Mouse (Mus musculus) neutrophil, adult 59 days (primary cell): Measurements from ENCODE around the gene Vmn1r117. TPM values are rescaled to one million over a fixed set of nuclear protein-coding genes. Genes with fewer than 3 reads are reported as not detected.

Experiments used
- total RNA-seq, 2 experiments: library from RNA; stranded (reverse); gene quantifications; 1 replicate in 1 of 2; 2 replicates in 1 of 2; pipeline ENCODE4 v1.2.4; 2023

Gene Vmn1r117
- not detected for total RNA-seq

DNA sequence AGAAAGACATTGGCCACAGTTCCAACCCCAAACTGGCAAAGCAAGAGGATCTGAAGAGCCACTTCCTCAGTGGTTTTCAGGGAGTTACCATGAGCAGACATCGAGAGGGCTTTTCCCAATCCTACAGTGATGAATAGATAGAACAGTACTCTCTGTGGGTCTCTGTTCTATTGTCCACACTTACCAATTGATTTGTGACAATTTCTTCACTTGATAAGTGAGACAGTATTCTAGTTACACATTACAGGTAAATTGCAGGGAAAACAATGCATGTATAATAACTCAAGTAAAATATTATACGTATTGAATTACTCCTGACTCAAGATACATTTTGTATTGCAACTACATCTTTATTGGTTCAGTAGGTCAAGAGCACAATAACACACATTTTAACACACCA lies at the start of gene Vmn1r117:
TSS of gene Vmn1r117 (minus strand) at position 101 of the 400 bp plus-strand sequence.

DNA sequence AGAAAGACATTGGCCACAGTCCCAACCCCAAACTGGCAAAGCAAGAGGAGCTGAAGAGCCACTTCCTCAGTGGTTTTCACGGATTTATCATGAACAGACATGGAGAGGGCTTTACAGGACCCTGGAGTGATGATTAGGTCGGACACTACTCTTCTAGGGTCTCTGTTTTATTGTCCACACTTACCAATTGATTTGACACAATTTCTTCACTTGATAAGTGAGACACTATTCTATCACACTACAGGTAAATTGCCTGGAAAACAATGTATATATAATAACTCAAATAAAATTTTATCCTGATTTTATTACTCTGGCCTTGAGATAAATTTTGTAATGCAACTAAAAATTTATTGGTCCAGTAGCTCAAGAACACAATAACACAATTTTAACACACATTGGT lies 28.3 kb upstream of the Vmn1r117 start, which contains the start of gene Vmn1r118:
TSS of gene Vmn1r118 (minus strand) at position 101 of the 400 bp plus-strand sequence.

DNA sequence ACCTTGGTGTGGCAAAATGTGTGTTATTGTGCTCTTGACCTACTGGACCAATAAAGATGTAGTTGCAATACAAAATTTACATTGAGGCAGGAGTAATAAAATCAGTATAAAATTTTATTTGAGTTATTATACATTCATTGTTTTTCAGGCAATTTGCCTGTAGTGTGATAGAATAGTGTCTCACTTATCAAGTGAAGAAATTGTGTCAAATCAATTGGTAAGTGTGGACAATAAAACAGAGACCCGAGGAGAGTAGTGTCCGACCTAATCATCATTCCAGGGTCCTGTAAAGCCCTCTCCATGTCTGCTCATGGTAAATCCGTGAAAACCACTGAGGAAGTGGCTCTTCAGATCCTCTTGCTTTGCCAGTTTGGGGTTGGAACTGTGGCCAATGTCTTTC lies 12.0 kb downstream of the Vmn1r117 start, which contains the start of gene Vmn1r116:
TSS of gene Vmn1r116 (plus strand) at position 301 of the 400 bp plus-strand sequence.

DNA sequence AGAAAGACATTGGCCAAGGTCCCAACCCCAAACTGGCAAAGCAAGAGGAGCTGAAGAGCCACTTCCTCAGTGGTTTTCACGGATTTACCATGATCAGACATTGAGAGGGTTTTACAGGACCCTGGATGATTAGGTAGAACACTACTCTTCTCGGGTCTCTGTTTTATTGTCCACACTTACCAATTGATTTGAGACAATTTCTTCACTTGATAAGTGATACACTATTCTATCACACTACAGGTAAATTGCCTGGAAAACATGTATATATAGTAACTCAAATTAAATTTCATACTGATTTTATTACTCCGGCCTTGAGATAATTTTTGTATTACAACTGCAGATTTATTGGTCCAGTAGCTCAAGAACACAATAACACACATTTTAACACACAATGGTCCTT lies 39.0 kb downstream of the Vmn1r117 start, which contains the start of gene Vmn1r115:
TSS of gene Vmn1r115 (minus strand) at position 101 of the 400 bp plus-strand sequence.

Other genes starting within 250 kb of the Vmn1r117 start
- not detected for gene Vmn1r107, start 215.2 kb downstream of the Vmn1r117 start, total RNA-seq
- gene Vmn1r111, start 180.9 kb downstream of the Vmn1r117 start, total RNA-seq = not detected
- not detected for gene Gm10668, start 153.5 kb downstream of the Vmn1r117 start, total RNA-seq
- not detected for gene Vmn1r112, start 112.9 kb downstream of the Vmn1r117 start, total RNA-seq
- gene Vmn1r113, start 96.8 kb downstream of the Vmn1r117 start, total RNA-seq = not detected
- not detected for gene Vmn1r114, start 71.9 kb downstream of the Vmn1r117 start, total RNA-seq
- not detected for gene Vmn1r115, start 39.1 kb downstream of the Vmn1r117 start, total RNA-seq
- gene Vmn1r116, start 11.9 kb downstream of the Vmn1r117 start, total RNA-seq = not detected
- not detected for gene Vmn1r118, start 28.2 kb upstream of the Vmn1r117 start, total RNA-seq
- not detected for gene Vmn1r119, start 128.3 kb upstream of the Vmn1r117 start, total RNA-seq
- not detected for gene Vmn1r120, start 169.7 kb upstream of the Vmn1r117 start, total RNA-seq
- gene Vmn1r121, start 214.4 kb upstream of the Vmn1r117 start, total RNA-seq = not detected